Mouse (Mus musculus) hindbrain, embryonic 12.5 days (tissue): Measurements from ENCODE around the gene Camsap3. TPM values are rescaled to one million over a fixed set of nuclear protein-coding genes. Genes with fewer than 3 reads are reported as not detected.
"Not testable (repeated sequence)": the region's sequence is repeated elsewhere in the genome, so short reads cannot be mapped to it uniquely, and the experiment has no call there.

ENCODE experiments used
- ATAC-seq: fragments of 200-750 bp; cut with Nextera tagmentation; 2 replicates; pipeline ENCODE4 v1.8.0; 2017; ENCODE audit warnings: moderate TSS enrichment; ENCODE audit not compliant: low FRiP score
- H3K27ac ChIP-seq: fragments of 300-500 bp; sonication (generic); 2 replicates; pipeline ENCODE4 v1.5.1; 2016; ENCODE audit warnings: mild to moderate bottlenecking
- H3K27me3 ChIP-seq: fragments of 300-500 bp; sonication (generic); 2 replicates; pipeline ENCODE4 v1.6.1; 2016; ENCODE audit warnings: mild to moderate bottlenecking
- H3K36me3 ChIP-seq: fragments of 300-500 bp; sonication (generic); 2 replicates; pipeline ENCODE4 v1.6.1; 2016; ENCODE audit warnings: mild to moderate bottlenecking
- H3K4me1 ChIP-seq: fragments of 300-500 bp; sonication (generic); 2 replicates; pipeline ENCODE4 v1.6.1; 2016
- H3K4me2 ChIP-seq: fragments of 300-500 bp; sonication (generic); replicated peaks from 2 replicates; pipeline ENCODE4 v1.6.1; 2016; ENCODE audit warnings: mild to moderate bottlenecking
- H3K4me3 ChIP-seq: fragments of 300-500 bp; sonication (generic); 2 replicates; pipeline ENCODE4 v1.5.1; 2016; ENCODE audit warnings: mild to moderate bottlenecking
- H3K9ac ChIP-seq: fragments of 300-500 bp; sonication (generic); 2 replicates; pipeline ENCODE4 v1.6.1; 2016; ENCODE audit warnings: mild to moderate bottlenecking, moderate library complexity
- H3K9me3 ChIP-seq: fragments of 300-500 bp; sonication (generic); replicated peaks from 2 replicates; pipeline ENCODE4 v1.6.1; 2016; ENCODE audit warnings: mild to moderate bottlenecking
- WGBS: fragments of 180-500 bp; shearing (Covaris S2); methylation state at CpG from one replicate; pipeline ENCODE4 v1.1.7; 2016; 5-methylcytosine and 5-hydroxymethylcytosine counted together
- polyA plus RNA-seq: library from polyadenylated mRNA; unstranded; fragments of >200 nt; fragmentation: Nextera tagmentation; extraction: Ambion mirVana; gene quantifications from 2 replicates; pipeline ENCODE4 v1.2.1, GENCODE M21; 2016

Gene Camsap3
- polyA plus RNA-seq, 1 experiment from 2014 or later: 27.4 TPM

- Histone ChIP-seq H3K36me3 (no peaks in the 10 kb centered on the region), H3K4me2 (no peak overlapping the region), H3K27me3 (no peaks in the 10 kb centered on the region), H3K4me1 (no peaks in the 10 kb centered on the region), H3K9me3 (no peaks in the 10 kb centered on the region), H3K4me3 (no peak overlapping the region), H3K27ac (no peak overlapping the region), H3K9ac (no peak overlapping the region)
- no peak for ATAC-seq
- 84% methylated on average over 9 of the region's 9 CpGs for WGBS
Observed at GRCm38 (mm10) chr8:3579390-3580364, 7.4 kb upstream of the Camsap3 start.

GRCm38 (mm10) chr8:3581961-3582360, 5.1 kb upstream of the Camsap3 start:
- not testable (repeated sequence) for H3K36me3 ChIP-seq, H3K4me3 ChIP-seq, H3K27me3 ChIP-seq, H3K27ac ChIP-seq, H3K4me2 ChIP-seq, H3K9ac ChIP-seq, ATAC-seq, H3K4me1 ChIP-seq, H3K9me3 ChIP-seq
- 69% methylated on average over 1 of the region's 3 CpGs for WGBS

GRCm38 (mm10) chr8:3586452-3586851, 641 bp upstream of the Camsap3 start:
- Histone ChIP-seq H3K9me3 (no peaks in the 10 kb centered on the region), H3K27me3 (no peaks in the 10 kb centered on the region), H3K4me3 (no peak overlapping the region), H3K9ac (no peak overlapping the region), H3K4me2 (no peak overlapping the region), H3K4me1 (peaks cover 5% of the 10 kb centered on the region; the same call in 1 of the 2 replicates), H3K36me3 (no peaks in the 10 kb centered on the region), H3K27ac (no peak overlapping the region)
- no peak for ATAC-seq
- WGBS: 94% methylated on average over 2 of the region's 2 CpGs

- H3K36me3 ChIP-seq: no peaks in the 10 kb centered on the region
- H3K4me2 ChIP-seq: peak overlapping the region; percentile 63
- peak overlapping the region; percentile 80 for H3K9ac ChIP-seq
- ATAC-seq: peak; percentile 76
- no peaks in the 10 kb centered on the region for H3K27me3 ChIP-seq
- H3K4me3 ChIP-seq: peak overlapping the region; percentile 67
- H3K27ac ChIP-seq: peak overlapping the region; percentile 82
- no peaks in the 10 kb centered on the region for H3K9me3 ChIP-seq
- WGBS: under 1% methylated on average over 77 of the region's 77 CpGs
- H3K4me1 ChIP-seq: peaks cover 5% of the 10 kb centered on the region; the same call in 1 of the 2 replicates
Observed at GRCm38 (mm10) chr8:3587391-3588257, 531 bp downstream of the Camsap3 start.

- peaks cover 5% of the 10 kb centered on the region; the same call in 1 of the 2 replicates for H3K4me1 ChIP-seq
- peak; percentile 75 for ATAC-seq
- H3K27ac ChIP-seq: peak overlapping the region; percentile 82
Observed at GRCm38 (mm10) chr8:3588258-3588633, 1.2 kb downstream of the Camsap3 start.

GRCm38 (mm10) chr8:3593470-3593869, 6.4 kb downstream of the Camsap3 start:
- no peak overlapping the region for H3K4me3 ChIP-seq
- H3K4me2 ChIP-seq: no peak overlapping the region
- no peak overlapping the region for H3K9ac ChIP-seq
- peaks cover 9% of the 10 kb centered on the region; the same call in 1 of the 2 replicates for H3K4me1 ChIP-seq
- no peak for ATAC-seq
- H3K27ac ChIP-seq: no peak overlapping the region
- 68% methylated on average over 3 of the region's 3 CpGs for WGBS
- H3K36me3 ChIP-seq: peaks cover 7% of the 10 kb centered on the region
- H3K27me3 ChIP-seq: no peaks in the 10 kb centered on the region
- H3K9me3 ChIP-seq: no peaks in the 10 kb centered on the region

More at GRCm38 (mm10) chr8:3588258-3588633, 1.2 kb downstream of the Camsap3 start:
- H3K9me3 ChIP-seq: no peaks in the 10 kb centered on the region
- H3K4me3 ChIP-seq: peak overlapping the region; percentile 67
- H3K4me2 ChIP-seq: peak overlapping the region; percentile 63
- H3K36me3 ChIP-seq: no peaks in the 10 kb centered on the region
- no peaks in the 10 kb centered on the region for H3K27me3 ChIP-seq
- 6% methylated on average over 11 of the region's 11 CpGs for WGBS
- peak overlapping the region; percentile 80 for H3K9ac ChIP-seq

GRCm38 (mm10) chr8:3594466-3594865, 7.4 kb downstream of the Camsap3 start:
- Histone ChIP-seq H3K36me3 (peaks cover 17% of the 10 kb centered on the region), H3K4me3 (no peak overlapping the region), H3K4me1 (peaks cover 4% of the 10 kb centered on the region; the same call in 1 of the 2 replicates), H3K27ac (no peak overlapping the region), H3K27me3 (no peaks in the 10 kb centered on the region), H3K9ac (no peak overlapping the region), H3K9me3 (no peaks in the 10 kb centered on the region), H3K4me2 (no peak overlapping the region)
- WGBS: 91% methylated on average over 2 of the region's 2 CpGs
- ATAC-seq: no peak

GRCm38 (mm10) chr8:3598054-3598453, 11.0 kb downstream of the Camsap3 start:
- Histone ChIP-seq H3K9me3 (no peaks in the 10 kb centered on the region), H3K9ac (no peak overlapping the region), H3K4me1 (peaks cover 4% of the 10 kb centered on the region; the same call in 1 of the 2 replicates), H3K27ac (no peak overlapping the region), H3K4me3 (no peak overlapping the region), H3K36me3 (peaks cover 46% of the 10 kb centered on the region), H3K4me2 (no peak overlapping the region), H3K27me3 (no peaks in the 10 kb centered on the region)
- WGBS: 76% methylated on average over 3 of the region's 3 CpGs
- ATAC-seq: no peak

GRCm38 (mm10) chr8:3599219-3599618, 12.1 kb downstream of the Camsap3 start:
- Histone ChIP-seq H3K9ac (no peak overlapping the region), H3K4me1 (no peaks in the 10 kb centered on the region), H3K27ac (no peak overlapping the region), H3K4me2 (no peak overlapping the region), H3K4me3 (no peak overlapping the region), H3K27me3 (no peaks in the 10 kb centered on the region), H3K9me3 (no peaks in the 10 kb centered on the region), H3K36me3 (peaks cover 57% of the 10 kb centered on the region)
- no peak for ATAC-seq
- WGBS: 65% methylated on average over 1 of the region's 1 CpGs

GRCm38 (mm10) chr8:3600401-3600800, 13.3 kb downstream of the Camsap3 start:
- Histone ChIP-seq H3K27ac (no peak overlapping the region), H3K27me3 (no peaks in the 10 kb centered on the region), H3K9me3 (no peaks in the 10 kb centered on the region), H3K4me2 (no peak overlapping the region), H3K36me3 (peaks cover 68% of the 10 kb centered on the region), H3K4me1 (no peaks in the 10 kb centered on the region), H3K9ac (no peak overlapping the region), H3K4me3 (no peak overlapping the region)
- WGBS: 94% methylated on average over 6 of the region's 6 CpGs
- no peak for ATAC-seq

- no peak overlapping the region for H3K4me2 ChIP-seq
- peaks cover 91% of the 10 kb centered on the region for H3K36me3 ChIP-seq
- H3K4me3 ChIP-seq: no peak overlapping the region
- no peak for ATAC-seq
- no peaks in the 10 kb centered on the region for H3K4me1 ChIP-seq
- no peak overlapping the region for H3K27ac ChIP-seq
- WGBS: 84% methylated on average over 13 of the region's 13 CpGs
- no peaks in the 10 kb centered on the region for H3K9me3 ChIP-seq
- no peak overlapping the region for H3K9ac ChIP-seq
- H3K27me3 ChIP-seq: no peaks in the 10 kb centered on the region
Observed at GRCm38 (mm10) chr8:3603439-3603838, 16.3 kb downstream of the Camsap3 start.

GRCm38 (mm10) chr8:3606593-3606992, 19.5 kb downstream of the Camsap3 start:
- H3K27ac ChIP-seq: no peak overlapping the region
- no peak overlapping the region for H3K9ac ChIP-seq
- no peak overlapping the region for H3K4me3 ChIP-seq
- H3K4me2 ChIP-seq: no peak overlapping the region
- H3K36me3 ChIP-seq: peaks cover 97% of the 10 kb centered on the region
- WGBS: 91% methylated on average over 16 of the region's 16 CpGs
- ATAC-seq: no peak
- no peaks in the 10 kb centered on the region for H3K27me3 ChIP-seq
- no peaks in the 10 kb centered on the region for H3K9me3 ChIP-seq
- no peaks in the 10 kb centered on the region for H3K4me1 ChIP-seq
